Mouse (Mus musculus): ENCODE data around the gene C1qtnf12.

Gene C1qtnf12

GRCm38 (mm10) chr4:155993606-155994005 is 31.5 kb downstream of the C1qtnf12 start:
- DNase-seq (ENCODE audit: low read depth, low spot score), result peak; percentile 32

GRCm38 (mm10) chr4:156004109-156004508 is 42.0 kb downstream of the C1qtnf12 start:
- DNase-seq (ENCODE audit: low read depth, low spot score), result no peak

GRCm38 (mm10) chr4:156008369-156008768 is 46.3 kb downstream of the C1qtnf12 start:
- DNase-seq (ENCODE audit: low read depth, low spot score), result no peak

- DNase-seq (ENCODE audit: low read depth, low spot score), result peak; percentile 13
Observed at GRCm38 (mm10) chr4:156013637-156014036, 51.5 kb downstream of the C1qtnf12 start, which contains the start of gene Tnfrsf4. TSS of gene Tnfrsf4 (plus strand) at chr4:156013843.

GRCm38 (mm10) chr4:156014436-156014835 is 52.3 kb downstream of the C1qtnf12 start:
- DNase-seq (ENCODE audit: low read depth, low spot score), result peak; percentile 43
